Mouse (Mus musculus): Measurements from ENCODE around the gene Neil1.

Neil1 gene

DNA sequence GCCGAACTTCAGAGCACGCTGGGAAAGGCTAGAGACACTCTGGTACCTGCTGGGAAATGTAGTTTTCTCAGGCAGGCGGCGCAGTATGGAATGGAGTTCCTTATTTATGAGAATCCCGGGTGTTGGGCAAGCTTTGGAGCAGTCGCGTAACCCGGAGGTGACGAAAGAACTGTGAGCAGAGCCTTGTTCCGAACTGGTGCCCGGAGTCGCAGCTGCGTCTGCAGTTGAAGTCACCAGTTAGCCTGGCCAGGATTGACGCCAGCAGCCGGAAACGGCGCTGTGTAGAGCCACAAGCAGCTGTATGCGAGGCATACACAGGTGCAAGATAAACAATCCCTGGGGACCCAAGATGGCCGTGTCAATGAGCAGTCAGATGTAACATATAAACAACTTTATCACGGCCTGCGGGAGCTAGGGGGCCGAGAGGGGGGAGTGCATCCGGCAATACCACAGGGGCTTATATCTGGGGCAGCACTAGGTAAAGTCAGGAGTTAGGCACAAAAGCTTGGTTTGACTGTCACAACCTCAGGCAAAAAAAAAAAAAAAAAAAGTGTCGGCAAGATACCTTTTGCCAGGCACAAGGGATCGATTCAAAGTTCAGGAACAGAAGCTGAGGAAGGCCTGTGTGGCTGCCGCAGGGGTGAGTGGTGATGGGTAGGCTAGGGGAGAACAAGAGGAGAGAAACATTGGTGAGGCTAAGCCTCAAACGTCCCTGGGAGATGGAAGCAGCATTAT, at the start of gene Neil1:
TSS of gene Neil1 (minus strand) at position 162 of the 735 bp plus-strand sequence.
- peak; percentile 85 for DNase-seq (ENCODE audit: extremely low spot score)

DNA sequence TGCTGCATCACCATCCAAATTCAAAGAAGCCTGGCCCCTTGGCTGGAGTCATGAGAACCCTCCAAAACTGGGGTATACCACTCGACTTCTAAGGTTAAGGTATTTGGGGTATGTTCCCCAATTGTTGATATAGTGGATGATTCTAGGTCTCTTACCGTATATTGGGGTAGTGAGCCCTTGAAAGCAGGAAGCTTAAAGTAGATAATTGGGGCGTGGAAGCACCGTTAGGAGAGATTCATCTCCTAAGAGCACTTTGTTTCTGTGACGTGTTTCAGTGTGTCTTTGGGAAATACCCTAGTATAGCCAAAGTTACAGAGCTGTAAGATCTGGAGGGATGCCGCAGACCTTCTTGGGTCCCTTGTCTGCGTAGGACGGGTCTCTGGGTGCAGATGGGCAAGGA, 49.3 kb upstream of the Neil1 start:
- no peak for DNase-seq (ENCODE audit: extremely low spot score)

DNA sequence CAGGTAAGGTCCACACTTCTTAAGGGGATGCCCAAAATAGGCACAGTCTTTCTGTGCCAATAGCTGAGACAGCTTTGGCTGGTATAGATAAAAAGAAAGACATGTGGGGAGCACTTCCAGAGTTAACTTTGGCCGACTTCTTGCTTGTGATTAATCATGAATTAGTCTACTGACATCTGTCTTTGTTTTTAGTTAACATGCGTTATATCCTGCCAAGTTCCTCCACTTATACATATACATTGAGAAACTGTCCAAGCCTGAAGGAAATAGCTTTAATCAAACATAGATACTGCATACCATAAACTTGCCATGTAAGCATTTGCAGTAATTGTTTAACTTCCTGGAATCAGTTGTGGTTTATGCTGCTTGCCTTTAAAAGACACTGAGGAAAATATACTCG, 48.6 kb upstream of the Neil1 start:
- no peak for DNase-seq (ENCODE audit: extremely low spot score)

DNA sequence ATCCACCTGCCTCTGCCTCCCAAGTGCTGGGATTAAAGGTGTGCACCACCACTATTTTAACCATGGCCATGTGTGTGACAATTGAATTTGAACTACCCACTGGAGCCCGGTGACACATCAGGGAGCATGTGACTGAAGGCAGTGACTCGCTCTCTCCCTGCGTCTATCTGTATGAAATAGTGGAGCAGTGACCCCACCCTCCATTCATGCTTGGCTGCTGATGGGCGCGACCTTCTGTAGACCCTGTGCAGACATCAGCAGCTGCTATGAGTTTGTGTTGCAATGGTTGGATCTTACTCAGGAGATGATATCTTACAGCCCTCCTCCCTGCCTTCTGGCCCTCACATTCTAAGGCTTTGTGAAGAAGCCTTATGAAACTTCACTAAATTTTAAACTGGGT, 20.3 kb upstream of the Neil1 start:
- no peak for DNase-seq (ENCODE audit: extremely low spot score)

DNA sequence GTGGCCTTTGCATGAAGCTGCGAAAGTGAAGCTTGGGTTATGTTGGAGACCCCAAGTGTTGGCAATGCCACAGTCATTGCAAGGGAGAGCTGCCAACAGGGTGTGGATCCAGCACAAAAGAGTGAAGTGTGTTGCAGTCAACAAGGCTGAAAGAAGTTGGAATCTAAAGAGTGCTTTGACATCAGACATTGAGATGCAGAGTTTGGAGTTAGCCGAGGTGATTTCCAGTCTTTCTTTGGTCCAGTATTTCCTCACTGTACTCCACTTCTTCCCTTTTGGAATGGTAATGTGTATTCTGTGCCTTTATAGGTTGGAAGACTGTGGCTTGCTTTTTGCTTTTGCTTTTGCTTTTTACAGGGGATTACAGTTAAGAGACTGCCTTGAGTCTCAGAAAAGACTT, 18.1 kb upstream of the Neil1 start:
- no peak for DNase-seq (ENCODE audit: extremely low spot score)

DNA sequence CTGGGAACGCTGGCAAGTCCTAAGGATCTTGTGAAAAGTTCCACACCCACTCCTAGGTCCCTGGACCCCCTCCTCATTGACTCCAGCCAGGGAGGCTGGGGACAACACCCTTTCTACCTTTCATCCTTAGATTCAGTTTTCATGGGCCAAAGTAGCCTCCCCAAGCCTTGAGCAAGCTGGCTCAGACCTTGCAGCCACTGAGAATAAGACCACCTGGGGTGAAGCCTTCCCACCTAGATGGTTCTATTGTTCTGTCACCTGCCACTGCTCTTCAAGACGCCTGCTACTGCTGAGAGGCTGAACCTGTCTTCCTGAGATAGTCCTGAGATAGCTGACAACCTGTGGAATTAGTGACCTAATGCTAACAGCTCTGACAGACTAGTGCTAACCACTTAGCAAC, 15.0 kb upstream of the Neil1 start:
- no peak for DNase-seq (ENCODE audit: extremely low spot score)

DNA sequence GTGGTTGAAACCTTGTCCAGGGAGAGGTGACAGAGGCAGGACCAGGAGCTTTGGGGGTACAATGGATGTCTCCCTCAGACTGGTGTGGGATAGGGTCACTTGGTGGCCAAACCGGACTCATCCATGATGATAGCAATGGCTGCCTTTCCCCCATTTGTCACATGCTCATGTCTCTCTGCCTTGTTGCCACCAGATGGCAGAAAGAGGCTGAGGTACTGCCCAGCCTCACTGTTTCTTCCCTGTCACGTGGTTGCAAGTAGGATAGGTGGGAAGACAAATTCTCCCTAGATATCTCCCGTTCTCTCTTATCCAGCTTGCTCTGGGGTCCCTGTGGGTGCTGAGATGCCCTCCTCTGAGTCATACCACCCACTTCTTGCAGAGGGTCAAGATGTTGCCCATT, 14.4 kb upstream of the Neil1 start:
- DNase-seq (ENCODE audit: extremely low spot score): peak; percentile 14

DNA sequence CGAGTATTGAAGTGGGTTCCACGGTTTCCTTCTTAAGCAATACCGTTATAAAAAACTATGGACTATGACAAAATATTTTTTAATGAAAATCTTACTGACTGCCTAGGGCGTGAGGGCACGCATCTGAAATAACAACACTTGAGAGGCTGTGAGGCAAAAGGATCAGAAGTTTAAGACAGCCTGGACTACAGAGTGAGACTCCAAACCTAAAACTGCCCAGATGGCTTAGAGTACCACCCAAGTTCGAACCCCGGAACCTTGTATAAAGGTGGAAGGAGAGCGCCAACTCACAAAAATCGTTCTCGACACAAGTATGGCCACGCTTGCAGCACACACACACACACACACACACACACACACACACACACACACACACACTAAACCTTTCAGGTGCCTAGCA, 10.4 kb upstream of the Neil1 start:
- no peak for DNase-seq (ENCODE audit: extremely low spot score)

DNA sequence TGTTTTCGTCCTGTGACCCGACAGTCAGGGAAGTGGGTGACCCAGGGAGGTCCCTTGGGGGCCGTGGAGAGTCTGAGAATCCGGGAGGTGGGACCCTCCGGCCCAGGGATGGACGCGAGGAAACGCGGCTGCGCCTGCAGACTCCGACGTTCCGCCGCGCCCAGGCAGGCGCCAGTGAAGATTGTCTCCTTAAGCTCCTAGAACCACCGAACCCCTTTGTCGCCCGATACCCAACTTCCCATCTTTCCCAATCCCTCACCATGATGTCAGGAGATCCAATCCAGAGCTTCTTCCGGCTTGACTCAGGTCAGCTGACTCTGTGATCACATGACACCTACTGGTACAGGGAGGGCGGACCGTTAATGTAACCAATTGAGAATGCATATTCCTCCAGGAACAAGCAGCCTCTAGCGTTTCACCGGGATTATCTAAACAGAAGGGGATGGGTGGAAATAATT, 9.9 kb upstream of the Neil1 start, which contains the start of gene Commd4:
TSS of gene Commd4 (minus strand) at position 319 of the 458 bp plus-strand sequence.
- peak; percentile 87 for DNase-seq (ENCODE audit: extremely low spot score)

DNA sequence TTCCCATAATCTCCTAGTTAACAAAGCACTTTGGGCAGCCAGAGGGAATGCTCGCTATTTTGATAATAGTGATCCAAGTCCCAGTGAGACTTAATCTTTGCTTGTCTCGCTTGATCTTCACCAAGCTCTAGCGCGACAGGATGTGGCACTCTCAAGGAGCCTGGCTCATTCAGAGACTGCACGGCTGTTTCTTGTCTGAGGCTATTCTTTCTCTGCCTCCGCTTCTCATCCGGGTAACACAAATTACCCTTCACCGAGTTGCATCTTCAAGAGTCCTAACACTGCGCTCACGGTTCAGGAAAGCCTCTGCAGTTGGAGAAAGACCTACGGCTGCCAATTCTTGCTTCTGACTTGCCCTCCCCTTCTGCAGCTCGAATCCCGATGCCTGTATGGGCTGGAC, 9.4 kb upstream of the Neil1 start:
- DNase-seq (ENCODE audit: extremely low spot score): no peak

DNA sequence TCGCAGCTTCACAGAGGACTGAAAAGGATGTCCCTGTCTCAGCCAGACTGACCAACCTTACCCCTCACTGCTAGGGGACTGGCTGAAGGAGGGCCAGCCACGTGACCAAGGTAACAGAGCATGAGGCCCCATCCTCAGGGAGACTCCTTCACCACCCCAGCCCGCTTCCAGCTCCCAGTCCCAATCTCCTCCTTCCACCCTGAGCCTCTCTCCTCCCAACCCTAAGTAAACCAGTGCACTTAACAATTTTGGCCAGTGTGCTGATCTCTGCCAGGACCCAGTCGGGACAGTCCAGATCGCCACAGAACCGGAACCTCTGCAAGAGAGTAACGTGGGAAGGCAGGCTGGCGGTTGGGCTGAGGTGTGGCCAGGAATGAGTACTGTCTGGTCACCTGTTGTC, 8.7 kb upstream of the Neil1 start:
- no peak for DNase-seq (ENCODE audit: extremely low spot score)

DNA sequence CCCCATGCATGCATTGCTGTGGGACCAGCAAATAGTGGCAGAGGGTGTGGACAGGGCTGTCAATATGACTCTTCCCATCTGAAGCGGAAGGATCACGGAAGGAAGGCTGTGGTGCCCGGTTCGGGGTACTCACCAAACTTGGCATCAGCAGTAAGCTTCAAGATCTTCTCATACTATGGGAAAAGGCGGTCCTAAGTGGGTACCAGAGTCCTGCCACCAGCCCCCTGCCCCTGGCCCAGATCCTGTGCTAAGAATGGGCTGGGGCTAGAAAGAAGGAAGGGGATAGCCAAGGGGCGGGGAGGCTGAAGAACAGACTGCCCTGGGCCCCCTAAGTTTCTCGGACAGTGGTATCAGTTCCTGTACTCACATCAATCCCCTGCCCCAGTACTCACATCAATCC, 8.3 kb upstream of the Neil1 start:
- no peak for DNase-seq (ENCODE audit: extremely low spot score)

DNA sequence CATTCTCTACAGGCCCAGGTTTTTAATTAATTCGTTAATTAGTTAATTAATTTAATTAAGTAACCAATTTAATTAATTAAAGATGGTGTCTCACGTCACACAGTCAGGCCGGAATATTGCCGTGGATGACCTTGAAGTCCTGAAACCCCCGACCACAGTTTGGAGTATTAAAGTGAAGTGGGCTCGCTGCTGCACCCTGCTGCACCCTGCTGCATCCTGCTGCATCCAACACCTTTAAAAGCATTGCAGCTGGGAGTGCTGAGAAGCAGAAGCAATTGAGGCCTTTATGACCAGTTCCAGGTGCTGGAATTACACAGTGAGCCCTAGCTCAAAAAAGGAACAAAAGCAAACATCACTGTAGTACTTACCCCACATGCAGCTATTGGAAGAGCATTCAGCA, 4.2 kb upstream of the Neil1 start:
- no peak for DNase-seq (ENCODE audit: extremely low spot score)

DNA sequence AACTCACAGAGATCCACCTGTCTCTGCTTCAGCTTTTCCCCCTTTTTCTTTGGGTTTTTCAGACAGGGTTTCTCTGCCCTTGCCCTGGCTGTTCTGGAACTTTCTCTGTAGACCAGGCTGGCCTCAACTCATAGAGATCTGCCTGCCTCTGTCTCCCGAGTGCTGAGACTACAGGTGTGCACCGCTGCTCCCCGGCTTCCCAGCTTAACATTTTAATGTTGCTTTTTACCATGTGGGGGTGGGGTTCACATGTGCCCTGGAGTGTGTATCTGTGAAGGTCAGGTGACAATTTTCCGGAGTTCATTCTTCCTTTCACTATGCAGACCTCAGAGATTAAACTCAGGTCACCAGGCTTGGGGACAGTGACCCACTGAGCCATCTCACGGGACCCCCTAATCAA, 2.1 kb upstream of the Neil1 start:
- DNase-seq (ENCODE audit: extremely low spot score): no peak

DNA sequence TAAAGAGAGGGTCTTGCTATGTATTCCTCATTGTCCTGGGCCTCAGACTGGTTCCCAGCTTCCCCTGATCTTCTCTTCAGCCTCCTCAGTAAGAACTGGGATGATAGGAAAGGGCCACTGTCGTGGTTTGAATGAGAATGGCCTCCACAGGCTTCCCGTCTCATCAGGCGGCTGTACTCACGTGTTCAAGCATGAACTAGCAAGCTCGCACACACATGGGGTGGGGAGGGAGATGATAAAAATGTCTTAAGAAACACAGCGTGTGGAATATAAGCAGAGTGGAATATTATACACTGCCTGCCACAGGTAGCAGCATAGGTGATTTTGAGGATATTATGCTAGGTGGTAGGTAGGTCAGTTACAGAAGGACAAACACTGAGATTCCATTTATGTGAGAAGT, 916 bp upstream of the Neil1 start:
- no peak for DNase-seq (ENCODE audit: extremely low spot score)

DNA sequence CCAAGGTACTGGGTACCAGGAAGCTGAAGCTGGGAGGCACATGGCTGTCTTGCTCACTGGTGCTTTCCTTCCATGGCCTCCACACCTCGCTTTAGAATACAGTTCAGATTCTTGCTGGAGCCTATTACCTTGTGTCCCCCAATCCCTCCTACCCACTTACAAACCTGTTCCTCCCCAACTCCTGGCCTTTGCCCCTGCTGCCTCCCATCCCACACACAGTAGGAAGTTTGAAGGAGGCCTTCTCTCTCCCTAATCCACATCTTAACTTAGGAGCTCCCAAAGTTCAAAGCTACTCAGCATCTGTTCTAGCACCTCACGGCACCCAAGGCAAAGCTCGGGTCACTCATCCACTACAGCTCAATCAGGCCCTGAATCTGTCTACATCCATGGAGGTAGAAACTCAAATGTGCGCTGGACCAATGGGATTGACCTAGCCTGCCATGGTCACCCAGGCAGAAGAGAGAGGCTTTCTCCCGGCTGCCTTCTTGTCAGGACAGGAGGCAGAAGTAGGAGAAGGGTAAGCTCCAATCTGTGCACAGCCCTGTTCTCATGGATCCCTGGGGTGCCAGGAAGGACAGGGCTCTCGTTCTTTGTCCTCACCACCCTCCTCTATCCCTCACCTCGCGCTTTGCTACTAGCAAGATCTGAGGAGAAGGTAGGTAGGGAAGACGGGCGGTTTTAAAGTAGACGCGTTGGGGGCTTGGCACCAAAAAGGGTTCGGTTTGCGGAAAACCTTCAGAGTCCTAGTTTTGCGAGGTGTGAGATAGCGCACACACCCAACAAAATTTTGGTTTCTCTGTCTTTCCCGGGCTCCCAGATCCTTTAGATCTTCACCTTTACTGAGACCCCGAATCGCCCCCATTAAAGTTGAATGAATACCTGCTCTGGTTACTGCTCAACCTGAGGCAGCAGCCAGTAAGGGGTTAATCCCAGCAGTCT, 631 bp downstream of the Neil1 start:
- DNase-seq (ENCODE audit: extremely low spot score): peak; percentile 15

DNA sequence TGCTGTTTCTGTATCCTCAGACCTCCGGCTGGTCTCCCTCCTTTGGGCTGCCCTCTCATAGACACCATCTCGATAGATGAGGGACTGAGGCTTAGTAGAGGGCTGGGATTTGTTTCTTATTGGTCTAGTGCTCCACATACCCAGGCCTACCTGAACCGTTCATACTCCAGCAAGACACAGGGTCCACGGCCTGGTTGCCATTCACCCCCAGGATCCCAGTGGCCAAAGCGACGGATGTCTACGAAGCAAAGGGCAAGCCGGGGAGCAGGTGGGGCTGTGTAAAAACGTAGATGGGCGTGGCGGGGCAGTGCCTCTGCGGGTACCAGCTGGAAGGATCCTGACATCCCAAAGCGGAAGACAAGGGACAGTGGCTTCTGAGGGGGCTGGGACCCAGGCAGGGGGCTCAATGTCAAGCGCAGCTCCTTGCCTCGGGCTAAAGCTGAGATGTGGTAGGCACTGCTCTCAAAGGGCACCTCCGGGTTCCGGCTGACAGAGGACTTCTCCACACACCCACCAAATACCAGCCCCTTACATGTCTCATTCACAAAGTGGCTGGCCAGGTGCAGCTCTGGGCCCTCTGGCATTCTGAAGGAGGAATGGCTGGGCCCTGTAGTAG, 1.5 kb downstream of the Neil1 start:
- no peak for DNase-seq (ENCODE audit: extremely low spot score)

DNA sequence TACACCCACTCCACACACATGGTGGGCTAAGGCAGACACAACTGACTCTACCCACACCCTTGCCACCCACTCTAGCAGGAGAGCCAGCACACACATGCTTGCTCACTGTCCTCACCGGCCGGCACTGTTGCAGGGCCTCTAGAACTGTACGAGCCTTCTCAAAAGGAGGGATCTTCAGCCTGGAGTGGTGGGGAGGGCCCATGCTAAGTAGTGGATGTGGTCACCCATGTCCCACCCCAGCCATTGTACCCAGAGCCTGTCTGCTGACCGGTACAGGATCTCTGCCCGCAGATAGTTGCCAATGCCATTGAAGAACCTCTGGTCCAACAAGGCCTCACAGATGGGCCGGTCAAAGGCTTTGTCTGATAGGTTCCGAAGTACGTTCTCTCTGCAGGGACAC, 3.3 kb downstream of the Neil1 start:
- DNase-seq (ENCODE audit: extremely low spot score): no peak

DNA sequence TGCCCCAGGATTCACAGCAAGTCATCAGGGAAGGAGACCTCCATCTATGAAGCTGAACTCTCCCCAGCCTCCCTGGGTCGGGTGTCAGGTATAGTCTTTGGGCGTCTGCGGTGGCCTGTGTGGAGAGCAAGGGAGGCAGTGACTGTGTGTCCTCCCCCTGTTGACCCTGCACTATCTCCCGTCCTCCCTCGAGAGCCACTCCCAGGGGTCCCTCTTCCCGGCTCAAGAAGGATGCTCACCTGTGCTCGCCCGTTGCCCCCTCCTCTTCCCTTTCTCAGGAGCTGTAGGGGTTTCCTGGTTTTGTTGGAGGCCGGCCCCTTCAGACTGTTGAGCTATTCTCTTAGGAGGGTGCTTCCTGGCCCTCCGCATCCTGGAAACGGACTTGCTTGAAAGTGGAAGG, 4.9 kb downstream of the Neil1 start:
- DNase-seq (ENCODE audit: extremely low spot score): no peak

DNA sequence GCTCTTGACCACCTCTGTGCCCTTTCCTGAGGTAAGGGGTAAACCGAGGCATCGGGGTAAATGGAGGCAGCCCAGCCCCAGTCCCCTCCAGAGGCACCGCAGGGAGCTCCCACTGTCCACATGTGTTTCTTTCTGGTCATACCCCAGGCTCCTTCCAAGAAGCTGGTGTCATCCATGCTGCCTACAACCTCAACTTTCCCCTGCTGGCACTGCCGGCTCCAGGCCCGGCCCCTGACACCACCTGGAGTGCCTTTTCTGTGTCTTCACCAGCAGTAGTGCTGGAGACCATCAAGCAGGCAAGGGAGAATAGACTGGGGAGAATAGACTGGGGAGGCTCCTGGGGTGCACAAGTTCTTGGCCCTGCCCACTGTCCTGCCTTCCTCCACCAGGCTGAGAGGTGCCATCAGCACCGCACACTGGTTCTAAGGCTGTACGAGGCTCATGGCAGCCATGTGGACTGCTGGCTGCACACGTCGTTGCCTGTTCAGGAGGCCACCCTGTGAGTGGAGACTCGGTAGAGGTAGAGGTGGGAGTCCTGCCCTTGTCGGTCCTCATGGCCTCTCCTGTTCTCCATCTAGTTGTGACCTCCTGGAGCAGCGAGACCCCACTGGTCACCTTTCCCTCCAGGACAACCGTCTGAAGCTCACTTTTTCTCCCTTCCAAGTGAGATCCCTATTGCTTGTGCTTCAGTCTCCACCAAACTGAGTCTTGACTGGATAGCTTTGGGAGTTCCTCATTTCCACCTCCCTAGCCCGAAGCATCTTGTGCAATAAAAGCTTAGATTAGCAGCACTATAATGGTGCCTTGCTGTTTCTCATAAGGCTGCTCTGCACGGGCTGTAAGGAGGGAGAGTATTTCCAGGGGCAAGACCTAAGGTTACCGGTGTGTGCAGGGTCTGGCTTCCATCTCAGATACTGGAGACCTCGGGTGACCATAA, 6.4 kb downstream of the Neil1 start:
- DNase-seq (ENCODE audit: extremely low spot score): no peak

DNA sequence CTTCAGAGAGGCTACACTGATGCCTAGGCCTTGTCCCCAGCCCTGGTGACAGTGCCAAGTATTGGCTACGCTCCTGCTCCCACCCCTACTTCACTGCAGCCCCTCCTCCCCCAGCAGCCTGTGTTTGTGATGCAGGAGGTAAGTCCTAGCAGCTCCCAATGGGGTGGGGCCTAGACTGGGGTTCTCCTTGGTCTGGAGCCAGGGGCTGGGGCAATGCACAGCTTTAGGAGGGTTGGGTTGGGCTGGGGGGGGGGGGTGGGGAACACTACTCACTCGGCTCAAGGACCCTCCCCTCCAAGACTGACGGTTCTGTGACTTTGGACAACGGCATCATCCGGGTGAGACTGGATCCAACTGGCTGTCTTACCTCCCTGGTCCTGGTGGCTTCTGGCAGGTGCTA, 8.5 kb downstream of the Neil1 start:
- DNase-seq (ENCODE audit: extremely low spot score): no peak

Data from embryo, embryonic 9.5 days (tissue).